Mouse (Mus musculus) olfactory bulb, adult 2 months (tissue): Measurements from ENCODE around the gene Tctex1d4.

Source experiments
- CTCF ChIP-seq: fragments of 200-500 bp; IDR thresholded peaks from 2 replicates; pipeline ENCODE4 v1.5.1; 2012; ENCODE audit warnings: low read depth, mild to moderate bottlenecking, low read length, moderate library complexity; ENCODE audit not compliant: insufficient read depth
- POLR2A ChIP-seq: fragments of 200-500 bp; IDR thresholded peaks from 2 replicates; pipeline ENCODE4 v1.6.1; 2012; ENCODE audit warnings: mild to moderate bottlenecking, low read depth, low read length, moderate library complexity; ENCODE audit not compliant: insufficient read depth

GRCm38 (mm10) chr4:117126675-117127290, at the start of gene Tctex1d4:
- TF ChIP-seq CTCF (no peak), POLR2A (no peak)
